Mouse (Mus musculus) limb, embryonic 11.5 days (tissue): ENCODE results near the gene Vps52. TPM values are rescaled to one million over a fixed set of nuclear protein-coding genes. Genes with fewer than 3 reads are reported as not detected.

Experiments used
- ATAC-seq: fragments of 200-750 bp; cut with Nextera tagmentation; 2 replicates; pipeline ENCODE4 v1.8.0; 2017; ENCODE audit warnings: low read depth; ENCODE audit not compliant: insufficient number of reproducible peaks, low FRiP score, low TSS enrichment
- DNase-seq: peaks from one replicate; pipeline ENCODE4 v3.0.0-alpha.2; 2015; ENCODE audit warnings: low spot score
- H3K27ac ChIP-seq: fragments of 300-500 bp; sonication (generic); replicated peaks from 2 replicates; pipeline ENCODE4 v1.5.1; 2014; ENCODE audit warnings: low read depth, mild to moderate bottlenecking, low read length
- H3K27me3 ChIP-seq: fragments of 300-500 bp; sonication (generic); 2 replicates; pipeline ENCODE4 v1.6.1; 2014; ENCODE audit warnings: mild to moderate bottlenecking, low read length, mixed read lengths; ENCODE audit not compliant: control insufficient read depth, insufficient read depth
- H3K36me3 ChIP-seq: fragments of 300-500 bp; sonication (generic); 2 replicates; pipeline ENCODE4 v1.6.1; 2014; ENCODE audit warnings: mild to moderate bottlenecking, low read length, moderate library complexity, mixed read lengths; ENCODE audit not compliant: control insufficient read depth, insufficient read depth
- H3K4me1 ChIP-seq: fragments of 300-500 bp; sonication (generic); 2 replicates; pipeline ENCODE4 v1.6.1; 2014; ENCODE audit warnings: low read length, mixed read lengths; ENCODE audit not compliant: control insufficient read depth, insufficient read depth
- H3K4me2 ChIP-seq: fragments of 300-500 bp; sonication (generic); 2 replicates; pipeline ENCODE4 v1.6.1; 2014; ENCODE audit warnings: low read depth, mild to moderate bottlenecking, moderate library complexity; ENCODE audit not compliant: severe bottlenecking
- H3K4me3 ChIP-seq: fragments of 300-500 bp; sonication (generic); 2 replicates; pipeline ENCODE4 v1.5.1; 2014; ENCODE audit warnings: low read depth, low read length
- H3K9ac ChIP-seq: fragments of 300-500 bp; sonication (generic); 2 replicates; pipeline ENCODE4 v1.6.1; 2014; ENCODE audit warnings: mild to moderate bottlenecking, low read length
- H3K9me3 ChIP-seq: fragments of 300-500 bp; sonication (generic); 2 replicates; pipeline ENCODE4 v1.6.1; 2016; ENCODE audit warnings: low read length; ENCODE audit not compliant: control insufficient read depth
- WGBS: fragments of 180-500 bp; shearing (Covaris S2); extraction: QIAGEN DNeasy Blood & Tissue Kit; methylation state at CpG from one replicate; pipeline ENCODE4 v1.1.7; 2014; 5-methylcytosine and 5-hydroxymethylcytosine counted together
- polyA plus RNA-seq: library from polyadenylated mRNA; unstranded; fragments of >200 nt; fragmentation: Nextera tagmentation; extraction: Ambion mirVana; gene quantifications from 2 replicates; pipeline ENCODE4 v1.2.1, GENCODE M21; 2014

The Vps52 gene
- polyA plus RNA-seq, 1 experiment from 2014 or later = 35.6 TPM

- ATAC-seq (no peak), DNase-seq (no peak)
- H3K4me3 ChIP-seq = no peak overlapping the region
- no peaks in the 10 kb centered on the region for H3K27me3 ChIP-seq
- H3K36me3 ChIP-seq = no peaks in the 10 kb centered on the region
- no peak overlapping the region for H3K9ac ChIP-seq
- H3K4me2 ChIP-seq = no peak overlapping the region
- 47% methylated on average over 2 of the region's 2 CpGs for WGBS
- H3K4me1 ChIP-seq = no peaks in the 10 kb centered on the region
- no peak overlapping the region for H3K27ac ChIP-seq
- no peaks in the 10 kb centered on the region for H3K9me3 ChIP-seq
Observed at GRCm38 (mm10) chr17:34006570-34006969, 51.0 kb downstream of the Vps52 start.

- WGBS = 70% methylated on average over 5 of the region's 5 CpGs
- Histone ChIP-seq H3K27ac (no peak overlapping the region), H3K9ac (no peak overlapping the region), H3K4me2 (no peak overlapping the region), H3K27me3 (no peaks in the 10 kb centered on the region), H3K36me3 (no peaks in the 10 kb centered on the region), H3K9me3 (no peaks in the 10 kb centered on the region), H3K4me1 (no peaks in the 10 kb centered on the region), H3K4me3 (no peak overlapping the region)
- DNase-seq (no peak), ATAC-seq (no peak)
Observed at GRCm38 (mm10) chr17:34010156-34010555, 54.5 kb downstream of the Vps52 start.

DNA sequence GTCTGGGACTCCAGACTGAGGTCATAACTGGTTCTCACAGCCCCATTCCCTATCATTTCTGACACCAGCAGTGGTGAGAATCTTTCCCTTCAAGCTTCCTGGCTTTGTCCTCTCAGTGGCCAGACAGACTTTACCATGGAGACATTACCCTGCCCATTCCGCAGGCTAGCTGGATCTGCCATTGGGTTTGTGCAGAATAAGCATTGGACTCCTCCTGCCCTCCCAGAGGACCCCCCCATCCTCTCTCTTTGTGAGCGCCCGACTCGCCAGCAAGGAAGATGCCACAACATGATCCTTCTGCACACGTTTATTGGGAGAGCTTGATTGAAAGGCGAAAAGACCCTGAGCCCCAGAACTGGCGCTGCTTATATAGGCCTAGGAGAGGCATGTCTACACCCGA is 57.8 kb downstream of the Vps52 start:
- DNase-seq (no peak), ATAC-seq (no peak)
- Histone ChIP-seq H3K4me3 (no peak overlapping the region), H3K36me3 (no peaks in the 10 kb centered on the region), H3K4me1 (no peaks in the 10 kb centered on the region), H3K4me2 (no peak overlapping the region), H3K9me3 (no peaks in the 10 kb centered on the region), H3K27me3 (no peaks in the 10 kb centered on the region), H3K9ac (no peak overlapping the region), H3K27ac (no peak overlapping the region)
- WGBS = 94% methylated on average over 8 of the region's 8 CpGs

Other genes with a start within 250 kb of the Vps52 start
- gene March2, start 237.1 kb upstream of the Vps52 start, polyA plus RNA-seq = 30.3 and 30.6 TPM in 2 replicates
- 270 and 277 TPM in 2 replicates for gene Rab11b, start 195.3 kb upstream of the Vps52 start, polyA plus RNA-seq
- gene Angptl4, start 174.0 kb upstream of the Vps52 start, polyA plus RNA-seq = 37.9 and 43.6 TPM in 2 replicates
- 23.0 and 25.1 TPM in 2 replicates for gene Kank3, start 145.3 kb upstream of the Vps52 start, polyA plus RNA-seq
- gene Rps28, start 131.2 kb upstream of the Vps52 start, polyA plus RNA-seq = 1,083 and 1,144 TPM in 2 replicates
- gene Ndufa7, start 131.2 kb upstream of the Vps52 start, polyA plus RNA-seq = 457 and 474 TPM in 2 replicates
- gene Cd320, start 112.7 kb upstream of the Vps52 start, polyA plus RNA-seq = 85.5 and 91.5 TPM in 2 replicates
- gene Gm7029, start 82.0 kb upstream of the Vps52 start, polyA plus RNA-seq = not detected in 2 replicates
- 12.3 and 12.5 TPM in 2 replicates for gene Kifc1, start 65.2 kb upstream of the Vps52 start, polyA plus RNA-seq
- 0.19 and 0.48 TPM in 2 replicates for gene Platr17, start 50.7 kb upstream of the Vps52 start, polyA plus RNA-seq
- gene Daxx, start 46.4 kb upstream of the Vps52 start, polyA plus RNA-seq = 66.8 and 71.3 TPM in 2 replicates
- 12.5 and 14.8 TPM in 2 replicates for gene Tapbp, start 39.9 kb upstream of the Vps52 start, polyA plus RNA-seq
- 10.1 and 11.8 TPM in 2 replicates for gene Zbtb22, start 39.9 kb upstream of the Vps52 start, polyA plus RNA-seq
- 37.3 and 38.7 TPM in 2 replicates for gene Rgl2, start 26.3 kb upstream of the Vps52 start, polyA plus RNA-seq
- 208 and 212 TPM in 2 replicates for gene Pfdn6, start 15.5 kb upstream of the Vps52 start, polyA plus RNA-seq
- 37.4 and 45.6 TPM in 2 replicates for gene Wdr46, start 15.2 kb upstream of the Vps52 start, polyA plus RNA-seq
- gene B3galt4, start 4.3 kb upstream of the Vps52 start, polyA plus RNA-seq = 2.6 and 3.0 TPM in 2 replicates
- 1,618 and 1,641 TPM in 2 replicates for gene Rps18, start 189 bp downstream of the Vps52 start, polyA plus RNA-seq
- gene H2-K1, start 44.5 kb downstream of the Vps52 start, polyA plus RNA-seq = 4.2 and 5.3 TPM in 2 replicates
- 3.8 and 5.6 TPM in 2 replicates for gene Ring1, start 68.9 kb downstream of the Vps52 start, polyA plus RNA-seq
- 34.9 and 37.7 TPM in 2 replicates for gene H2-Ke6, start 72.2 kb downstream of the Vps52 start, polyA plus RNA-seq
- gene Slc39a7, start 75.9 kb downstream of the Vps52 start, polyA plus RNA-seq = 85.6 and 94.1 TPM in 2 replicates
- gene Rxrb, start 76.0 kb downstream of the Vps52 start, polyA plus RNA-seq = 20.5 and 24.0 TPM in 2 replicates
- gene Col11a2, start 83.6 kb downstream of the Vps52 start, polyA plus RNA-seq = 2.6 and 5.0 TPM in 2 replicates
- 0.55 and 1.2 TPM in 2 replicates for gene H2-Oa, start 136.5 kb downstream of the Vps52 start, polyA plus RNA-seq
- 7.5 and 9.1 TPM in 2 replicates for gene H2-DMa, start 163.7 kb downstream of the Vps52 start, polyA plus RNA-seq
- 141 and 152 TPM in 2 replicates for gene Brd2, start 166.8 kb downstream of the Vps52 start, polyA plus RNA-seq
- gene H2-DMb2, start 187.5 kb downstream of the Vps52 start, polyA plus RNA-seq = 0.23 TPM in 1 of 2 replicates, not detected in the other
- gene H2-DMb1, start 197.3 kb downstream of the Vps52 start, polyA plus RNA-seq = 0.45 and 0.61 TPM in 2 replicates
- 2.4 and 3.1 TPM in 2 replicates for gene Tap1, start 231.7 kb downstream of the Vps52 start, polyA plus RNA-seq
- gene Psmb9, start 232.0 kb downstream of the Vps52 start, polyA plus RNA-seq = 0.45 and 2.2 TPM in 2 replicates
- 1.7 and 1.9 TPM in 2 replicates for gene Psmb8, start 241.9 kb downstream of the Vps52 start, polyA plus RNA-seq
- gene Tap2, start 247.7 kb downstream of the Vps52 start, polyA plus RNA-seq = 0.55 and 1.1 TPM in 2 replicates